Mouse (Mus musculus) lung, embryonic 14.5 days (tissue): ENCODE measurements around the gene Bnipl. TPM values are rescaled to one million over a fixed set of nuclear protein-coding genes. Genes with fewer than 3 reads are reported as not detected.
A peak's percentile ranks its signal among the peaks of the same experiment; 100 is the strongest.

ENCODE experiments used
- ATAC-seq: fragments of 200-750 bp; cut with Nextera tagmentation; 2 replicates; pipeline ENCODE4 v1.8.0; 2017; ENCODE audit warnings: mild to moderate bottlenecking, moderate TSS enrichment, moderate library complexity; ENCODE audit not compliant: insufficient read depth
- DNase-seq: peaks from one replicate; pipeline ENCODE4 v3.0.0-alpha.2; 2015
- H3K27ac ChIP-seq: fragments of 300-500 bp; sonication (generic); 2 replicates; pipeline ENCODE4 v1.5.1; 2014; ENCODE audit warnings: low read depth, mild to moderate bottlenecking, moderate library complexity
- H3K27me3 ChIP-seq: fragments of 300-500 bp; sonication (generic); 2 replicates; pipeline ENCODE4 v1.6.1; 2014; ENCODE audit warnings: low read length, control low read depth; ENCODE audit not compliant: insufficient read depth
- H3K36me3 ChIP-seq: fragments of 300-500 bp; sonication (generic); 2 replicates; pipeline ENCODE4 v1.6.1; 2014; ENCODE audit warnings: control low read depth; ENCODE audit not compliant: insufficient read depth
- H3K4me1 ChIP-seq: fragments of 300-500 bp; sonication (generic); 2 replicates; pipeline ENCODE4 v1.6.1; 2014; ENCODE audit warnings: antibody characterized with exemption, control low read depth; ENCODE audit not compliant: insufficient read depth
- H3K4me2 ChIP-seq: fragments of 300-500 bp; sonication (generic); 2 replicates; pipeline ENCODE4 v1.6.1; 2014; ENCODE audit warnings: mild to moderate bottlenecking
- H3K4me3 ChIP-seq: fragments of 300-500 bp; sonication (generic); 2 replicates; pipeline ENCODE4 v1.5.1; 2014; ENCODE audit warnings: low read depth, low read length
- H3K9ac ChIP-seq: fragments of 300-500 bp; sonication (generic); 2 replicates; pipeline ENCODE4 v1.6.1; 2014
- H3K9me3 ChIP-seq: fragments of 300-500 bp; sonication (generic); 2 replicates; pipeline ENCODE4 v1.6.1; 2016; ENCODE audit warnings: low read depth, low read length, control low read depth
- CTCF ChIP-seq: IDR thresholded peaks from 2 replicates; pipeline ENCODE4 v1.5.1; 2016; ENCODE audit warnings: antibody characterized with exemption, low read depth
- WGBS: fragments of 180-500 bp; shearing (Covaris S2); extraction: QIAGEN DNeasy Blood & Tissue Kit; methylation state at CpG from one replicate; pipeline ENCODE4 v1.1.7; 2014; 5-methylcytosine and 5-hydroxymethylcytosine counted together
- polyA plus RNA-seq: library from polyadenylated mRNA; unstranded; fragments of >200 nt; fragmentation: Nextera tagmentation; extraction: Ambion mirVana; gene quantifications from 2 replicates; pipeline ENCODE4 v1.2.1, GENCODE M21; 2014

Gene Bnipl
- polyA plus RNA-seq, 1 experiment from 2014 or later, result 5.0 TPM

DNA sequence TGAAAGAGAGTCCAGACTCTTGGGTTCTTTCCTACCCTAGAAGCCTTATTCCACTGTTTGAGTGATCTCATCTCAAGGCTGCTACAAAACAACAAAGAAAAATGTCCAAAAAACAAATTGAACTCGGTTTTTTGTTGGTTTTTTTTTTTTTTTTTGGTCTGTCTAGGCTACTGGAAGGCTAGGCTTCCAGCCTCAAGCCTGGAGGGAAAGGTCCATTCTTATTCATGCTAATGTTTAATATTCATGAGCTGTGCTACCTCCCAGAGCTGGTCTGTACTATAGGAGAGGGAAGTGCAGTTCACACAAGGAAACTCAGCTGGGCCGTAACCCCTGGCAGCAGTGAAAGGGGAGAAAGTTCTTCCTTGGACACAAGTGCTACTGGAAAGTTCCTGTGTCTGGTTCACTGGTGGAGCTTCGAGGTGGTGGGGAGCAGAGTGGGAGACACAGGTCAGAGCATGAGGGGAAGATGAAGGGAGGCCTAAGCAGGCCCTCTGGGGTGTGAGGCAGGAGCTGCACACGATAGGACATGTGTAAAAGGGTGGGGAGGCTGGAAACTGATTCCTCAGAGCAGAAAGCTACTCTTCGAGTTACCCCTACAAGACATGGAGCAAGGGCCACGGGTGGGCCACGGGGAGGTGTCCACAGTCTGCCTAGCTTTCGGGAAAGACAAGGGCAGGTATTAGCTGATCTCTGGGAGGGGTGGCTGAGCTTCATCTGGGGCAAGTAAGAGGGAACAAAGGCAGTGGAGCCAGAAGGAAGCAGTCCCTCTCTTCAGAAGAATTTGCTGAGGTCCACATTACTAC lies 20.3 kb downstream of the Bnipl start:
- Histone ChIP-seq H3K4me1 (peaks cover 16% of the 10 kb centered on the region; the same call in 1 of the 2 replicates), H3K4me3 (peak overlapping the region; percentile 94), H3K27me3 (no peaks in the 10 kb centered on the region), H3K27ac (peak overlapping the region; percentile 98), H3K9ac (peak overlapping the region; percentile 90), H3K4me2 (peak overlapping the region; percentile 94), H3K9me3 (no peaks in the 10 kb centered on the region), H3K36me3 (peaks cover 45% of the 10 kb centered on the region)
- 46% methylated on average over 8 of the region's 8 CpGs for WGBS
- TF ChIP-seq CTCF, result no peak
- ATAC-seq, result no peak
- peak; percentile 21 for DNase-seq

DNA sequence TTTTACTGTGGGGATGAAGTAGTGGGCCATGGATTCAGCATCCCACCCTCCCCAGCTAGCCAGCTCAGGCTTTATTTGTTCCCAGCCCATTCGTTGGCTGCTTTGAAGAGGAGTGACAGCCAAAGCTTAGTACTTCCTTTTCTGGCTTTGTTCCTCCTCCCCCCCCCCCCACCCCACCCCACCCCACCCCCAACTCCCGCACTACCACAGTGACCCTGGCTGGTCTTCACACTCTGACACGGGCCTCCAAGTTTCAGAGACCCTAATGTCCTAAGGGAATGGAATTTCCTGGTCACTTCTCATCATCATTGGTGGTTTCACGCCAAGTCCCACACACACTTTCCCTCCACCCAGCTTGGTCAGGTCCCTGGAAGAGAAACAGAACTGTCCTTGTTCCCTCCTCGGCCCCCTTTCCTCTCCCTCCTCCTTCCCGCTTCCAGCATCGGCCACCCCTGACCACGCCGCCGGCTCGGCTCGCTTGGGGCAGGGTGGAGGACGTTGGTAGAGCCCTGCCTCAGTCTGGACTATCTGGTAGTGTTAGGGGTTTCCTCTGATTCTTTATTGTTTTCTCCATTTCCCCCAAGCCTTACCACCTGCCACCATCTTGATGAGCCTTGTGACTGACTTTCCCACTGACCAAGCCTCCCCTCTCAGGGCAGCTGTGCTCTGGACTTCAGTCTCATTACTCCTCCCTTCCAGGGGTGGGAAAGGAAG lies 21.1 kb downstream of the Bnipl start:
- no peaks in the 10 kb centered on the region for H3K27me3 ChIP-seq
- peak; percentile 22 for ATAC-seq
- TF ChIP-seq CTCF, result no peak

GRCm38 (mm10) chr3:95228894-95229780 lies 21.9 kb downstream of the Bnipl start:
- WGBS, result under 1% methylated on average over 43 of the region's 43 CpGs
- Histone ChIP-seq H3K36me3 (peaks cover 30% of the 10 kb centered on the region), H3K4me3 (peak overlapping the region; percentile 94), H3K4me2 (peak overlapping the region; percentile 94), H3K9ac (peak overlapping the region; percentile 90), H3K4me1 (peaks cover 19% of the 10 kb centered on the region; the same call in 1 of the 2 replicates), H3K27ac (peak overlapping the region; percentile 98), H3K27me3 (no peaks in the 10 kb centered on the region), H3K9me3 (no peaks in the 10 kb centered on the region)
- peak; percentile 50 for ATAC-seq
- DNase-seq, result peak; percentile 84
- no peak for TF ChIP-seq CTCF

More for the DNA sequence above, 21.1 kb downstream of the Bnipl start:
- Histone ChIP-seq H3K9ac (peak overlapping the region; percentile 90), H3K9me3 (no peaks in the 10 kb centered on the region), H3K4me1 (peaks cover 16% of the 10 kb centered on the region; the same call in 1 of the 2 replicates), H3K4me3 (peak overlapping the region; percentile 94), H3K36me3 (peaks cover 38% of the 10 kb centered on the region), H3K27ac (peak overlapping the region; percentile 98), H3K4me2 (peak overlapping the region; percentile 94)
- DNase-seq, result peak; percentile 60
- WGBS, result 1% methylated on average over 13 of the region's 13 CpGs

DNA sequence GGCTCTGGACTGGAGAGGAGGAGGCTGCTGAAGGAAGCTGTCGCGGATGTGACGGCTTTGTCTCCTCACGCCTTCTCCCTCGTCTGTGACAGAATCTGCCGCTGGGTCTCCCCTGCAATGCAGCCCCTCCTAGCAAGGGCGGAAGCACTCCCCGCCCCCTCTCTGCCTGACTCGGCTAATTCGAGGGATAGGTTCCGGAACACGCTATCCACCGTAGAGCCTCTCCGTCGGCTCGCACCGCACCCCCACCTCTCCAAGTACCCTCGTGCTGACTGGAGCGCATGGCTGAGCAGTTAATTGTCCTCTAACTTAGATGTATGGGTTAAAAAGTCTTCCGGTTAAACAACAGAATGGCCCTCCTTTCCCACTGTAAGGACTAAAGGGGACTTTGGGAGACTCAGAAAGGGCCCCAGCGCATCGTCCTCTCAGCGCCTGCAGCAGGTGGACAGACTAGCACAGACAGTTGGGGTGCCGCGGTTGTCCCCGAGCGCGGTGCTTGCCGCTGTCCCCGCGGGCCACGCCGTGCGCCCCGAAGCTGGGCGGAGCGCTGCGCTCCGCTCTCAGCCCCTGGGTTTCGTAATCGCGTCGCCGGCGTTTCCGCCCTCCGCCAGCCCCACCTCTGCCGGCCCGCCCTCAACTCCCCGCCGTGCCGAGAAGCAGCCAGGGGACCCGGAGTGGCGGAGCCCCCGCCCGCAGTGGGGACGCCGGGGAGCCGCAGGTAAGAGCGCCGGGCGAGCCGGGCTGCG lies 22.7 kb downstream of the Bnipl start, which contains the start of gene Cdc42se1:
Gene Cdc42se1 (plus strand): TSS at position 585 of the 746 bp plus-strand sequence.
- under 1% methylated on average over 64 of the region's 64 CpGs for WGBS
- H3K4me1 ChIP-seq, result peaks cover 19% of the 10 kb centered on the region; the same call in 1 of the 2 replicates

DNA sequence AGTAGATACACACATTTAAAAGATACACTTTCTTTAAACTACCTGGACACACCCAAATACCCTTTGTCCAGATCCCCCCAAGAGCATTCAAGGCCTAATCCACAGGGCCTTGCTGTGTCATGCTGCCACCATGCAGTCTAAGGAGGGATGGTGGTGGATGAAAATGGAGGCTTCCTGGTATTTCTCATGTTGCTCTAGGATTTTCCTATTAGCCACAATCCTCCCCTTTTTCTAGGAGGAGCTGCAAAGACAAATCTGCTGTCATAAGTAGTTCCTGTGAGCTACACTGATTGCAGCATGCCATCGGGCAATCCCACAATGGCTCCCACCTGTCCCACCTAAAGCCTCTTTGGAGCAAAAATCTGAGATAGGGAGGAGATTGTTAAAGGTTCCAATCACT lies 23.8 kb downstream of the Bnipl start:
- Histone ChIP-seq H3K4me2 (peak overlapping the region; percentile 94), H3K4me1 (peaks cover 19% of the 10 kb centered on the region; the same call in 1 of the 2 replicates), H3K27ac (peak overlapping the region; percentile 98), H3K27me3 (no peaks in the 10 kb centered on the region), H3K9ac (peak overlapping the region; percentile 90), H3K4me3 (peak overlapping the region; percentile 94), H3K36me3 (peaks cover 26% of the 10 kb centered on the region), H3K9me3 (no peaks in the 10 kb centered on the region)
- ATAC-seq (no peak), DNase-seq (peak; percentile 35)
- 7% methylated on average over 1 of the region's 1 CpGs for WGBS
- TF ChIP-seq CTCF, result no peak

More for the DNA sequence above, 22.7 kb downstream of the Bnipl start, which contains the start of gene Cdc42se1:
- H3K4me3 ChIP-seq, result peak within 1 kb of the TSS; percentile 94
- ATAC-seq (peak; percentile 86), DNase-seq (peak; percentile 94)
- H3K4me2 ChIP-seq, result peak within 1 kb of the TSS; percentile 94
- H3K27me3 ChIP-seq, result no peaks in the 10 kb centered on the region
- no peak for TF ChIP-seq CTCF
- H3K27ac ChIP-seq, result peak within 1 kb of the TSS; percentile 98
- peaks cover 26% of the 10 kb centered on the region for H3K36me3 ChIP-seq
- H3K9ac ChIP-seq, result peak within 1 kb of the TSS; percentile 90
- H3K9me3 ChIP-seq, result no peaks in the 10 kb centered on the region

DNA sequence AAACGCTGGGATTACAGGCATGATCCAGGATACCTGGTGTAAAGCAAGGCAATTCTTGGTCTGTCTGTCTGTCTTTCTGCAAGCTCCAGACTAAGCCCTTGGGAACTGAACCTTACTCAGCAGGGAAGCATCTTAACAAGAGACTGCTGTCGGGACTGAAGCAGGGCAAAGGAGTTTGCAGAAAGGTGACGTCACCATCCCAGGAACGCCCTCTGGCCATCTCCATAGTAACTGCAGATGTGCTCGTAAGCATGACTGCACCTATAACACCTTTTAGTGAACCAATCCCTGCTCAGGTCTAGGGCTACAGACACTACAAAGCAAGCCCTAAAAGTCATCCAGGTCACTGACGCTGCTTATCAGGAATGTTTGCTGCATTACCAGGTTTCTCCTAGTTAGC lies 26.7 kb downstream of the Bnipl start:
- Histone ChIP-seq H3K9ac (no peak overlapping the region), H3K4me3 (no peak overlapping the region), H3K9me3 (no peaks in the 10 kb centered on the region), H3K36me3 (peaks cover 36% of the 10 kb centered on the region), H3K27me3 (no peaks in the 10 kb centered on the region), H3K4me1 (peaks cover 9% of the 10 kb centered on the region; the same call in 1 of the 2 replicates), H3K27ac (no peak overlapping the region), H3K4me2 (no peak overlapping the region)
- DNase-seq, result peak; percentile 44
- no peak for TF ChIP-seq CTCF
- ATAC-seq, result no peak
- WGBS, result 31% methylated on average over 6 of the region's 6 CpGs
